Mouse (Mus musculus) olfactory bulb, adult 2 months (tissue): Measurements from ENCODE around the gene Gm10197. TPM values are rescaled to one million over a fixed set of nuclear protein-coding genes. Genes with fewer than 3 reads are reported as not detected.

Source experiments
- H3K27ac ChIP-seq: fragments of 200-500 bp; 2 replicates; pipeline ENCODE4 v1.5.1; 2012; ENCODE audit warnings: low read depth, low read length; ENCODE audit not compliant: insufficient read depth
- H3K4me1 ChIP-seq: fragments of 200-500 bp; 2 replicates; pipeline ENCODE4 v1.6.1; 2012; ENCODE audit warnings: low read length; ENCODE audit not compliant: control insufficient read depth, insufficient read depth
- H3K4me3 ChIP-seq: fragments of 200-500 bp; 2 replicates; pipeline ENCODE4 v1.5.1; 2012; ENCODE audit warnings: mild to moderate bottlenecking, low read depth, low read length, moderate library complexity; ENCODE audit not compliant: insufficient read depth
- CTCF ChIP-seq: fragments of 200-500 bp; IDR thresholded peaks from 2 replicates; pipeline ENCODE4 v1.5.1; 2012; ENCODE audit warnings: low read depth, mild to moderate bottlenecking, low read length, moderate library complexity; ENCODE audit not compliant: insufficient read depth
- POLR2A ChIP-seq: fragments of 200-500 bp; IDR thresholded peaks from 2 replicates; pipeline ENCODE4 v1.6.1; 2012; ENCODE audit warnings: mild to moderate bottlenecking, low read depth, low read length, moderate library complexity; ENCODE audit not compliant: insufficient read depth
- WGBS: fragments of 180-500 bp; shearing (Covaris S2); methylation state at CpG from one replicate; pipeline ENCODE4 v1.1.7; 2018; 5-methylcytosine and 5-hydroxymethylcytosine counted together
- polyA plus RNA-seq: library from polyadenylated mRNA; stranded (reverse); fragments of >200 nt; gene quantifications from 2 replicates; pipeline ENCODE4 v1.2.4, GENCODE M21; 2012; ENCODE audit warnings: low replicate concordance; ENCODE audit not compliant: missing spikeins, insufficient read depth, insufficient read length

Gene Gm10197
- polyA plus RNA-seq, 1 experiment = not detected

DNA sequence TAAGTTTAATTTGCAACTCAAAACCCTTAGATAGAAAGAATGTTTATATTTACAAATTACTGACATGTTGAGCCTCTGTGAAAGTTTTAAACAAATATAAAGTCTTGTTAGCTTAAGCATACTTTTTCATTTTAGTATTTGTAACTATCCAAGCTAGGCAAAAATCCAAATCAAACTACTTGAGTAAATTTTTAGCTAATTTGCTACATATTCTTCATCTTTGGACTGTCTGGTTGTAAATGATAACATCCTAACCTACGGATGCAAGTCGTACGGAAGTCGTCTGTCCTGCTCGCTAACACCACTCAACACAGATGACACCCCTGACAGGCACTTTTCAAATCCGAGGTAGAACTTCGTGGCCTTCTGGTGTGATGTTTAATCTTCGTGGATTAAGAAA, 6.1 kb upstream of the Gm10197 start:
- 86% methylated on average over 8 of the region's 8 CpGs for WGBS
- TF ChIP-seq POLR2A (no peak), CTCF (no peak)

DNA sequence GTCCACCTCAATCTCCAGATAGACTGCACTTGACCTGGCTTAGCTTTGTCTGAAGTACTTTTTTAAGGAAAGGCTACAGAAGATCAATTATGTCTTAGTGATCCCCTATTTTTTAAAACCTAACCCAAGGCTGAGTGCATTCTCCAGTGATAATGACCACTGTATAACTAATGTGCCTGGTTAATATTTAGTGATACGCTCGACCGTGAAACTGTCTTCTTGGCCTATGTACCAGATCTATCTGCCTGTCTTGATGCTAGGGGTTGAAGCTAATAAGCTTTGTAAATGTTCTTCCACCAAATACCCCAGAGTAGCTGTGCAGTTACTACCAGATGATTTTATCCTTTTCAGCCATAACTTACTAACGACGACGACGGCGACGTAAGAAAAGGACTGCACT, 4.2 kb upstream of the Gm10197 start:
- no peak overlapping the region for H3K4me3 ChIP-seq
- WGBS = 91% methylated on average over 9 of the region's 9 CpGs
- no peak for TF ChIP-seq CTCF
- no peak for TF ChIP-seq POLR2A

More for the DNA sequence above, 6.1 kb upstream of the Gm10197 start:
- Histone ChIP-seq H3K27ac (no peak overlapping the region), H3K4me3 (no peak overlapping the region), H3K4me1 (no peaks in the 10 kb centered on the region; the same call in 1 of the 2 replicates)

DNA sequence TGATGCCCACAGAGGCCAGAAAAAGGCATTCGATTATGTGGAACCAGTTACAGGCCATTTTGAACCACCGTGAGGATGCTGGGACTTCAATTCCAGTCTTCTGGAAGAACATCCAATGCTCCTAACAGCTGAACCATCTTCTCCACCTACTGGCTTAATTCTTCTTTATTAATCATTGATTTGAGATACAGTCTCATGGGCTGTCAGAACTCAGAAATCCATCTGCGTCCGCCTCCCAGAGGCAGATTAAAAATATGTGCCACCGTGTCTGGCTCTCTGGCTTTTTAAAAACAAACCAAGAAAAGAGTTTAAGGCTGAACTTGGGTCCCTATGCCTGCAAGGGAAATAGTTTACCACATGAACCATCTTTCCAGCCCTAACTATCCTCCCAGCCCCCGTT, 3.7 kb upstream of the Gm10197 start:
- H3K4me1 ChIP-seq = peaks cover under 1% of the 10 kb centered on the region; the same call in 1 of the 2 replicates
- WGBS = 88% methylated on average over 6 of the region's 6 CpGs
- TF ChIP-seq POLR2A = no peak
- TF ChIP-seq CTCF = no peak
- no peak overlapping the region for H3K27ac ChIP-seq
- H3K4me3 ChIP-seq = no peak overlapping the region

More for the DNA sequence above, 4.2 kb upstream of the Gm10197 start:
- no peaks in the 10 kb centered on the region; the same call in 1 of the 2 replicates for H3K4me1 ChIP-seq
- H3K27ac ChIP-seq = no peak overlapping the region

DNA sequence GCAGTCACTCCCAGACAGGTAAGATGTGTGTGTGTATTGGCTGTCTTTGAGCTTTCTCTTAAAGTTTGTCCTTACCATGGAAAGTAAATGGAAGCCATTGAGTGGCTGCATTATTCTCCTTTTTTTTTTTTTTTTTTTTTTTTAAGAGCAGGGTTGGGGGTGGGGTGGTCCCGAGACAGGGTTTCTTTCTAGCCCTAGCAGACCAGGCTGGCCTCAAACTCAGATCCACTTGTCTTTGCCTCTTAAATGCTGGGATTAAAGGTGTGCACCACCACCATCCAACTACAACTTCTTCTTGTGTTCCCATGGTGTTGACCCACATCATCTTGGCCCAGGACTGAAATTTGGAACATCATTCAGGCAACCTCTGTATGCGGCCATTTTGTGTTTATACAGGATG, 2.0 kb upstream of the Gm10197 start:
- no peak for TF ChIP-seq CTCF
- WGBS = 86% methylated on average over 2 of the region's 2 CpGs
- Histone ChIP-seq H3K4me1 (peaks cover 8% of the 10 kb centered on the region), H3K27ac (no peak overlapping the region), H3K4me3 (no peak overlapping the region)

DNA sequence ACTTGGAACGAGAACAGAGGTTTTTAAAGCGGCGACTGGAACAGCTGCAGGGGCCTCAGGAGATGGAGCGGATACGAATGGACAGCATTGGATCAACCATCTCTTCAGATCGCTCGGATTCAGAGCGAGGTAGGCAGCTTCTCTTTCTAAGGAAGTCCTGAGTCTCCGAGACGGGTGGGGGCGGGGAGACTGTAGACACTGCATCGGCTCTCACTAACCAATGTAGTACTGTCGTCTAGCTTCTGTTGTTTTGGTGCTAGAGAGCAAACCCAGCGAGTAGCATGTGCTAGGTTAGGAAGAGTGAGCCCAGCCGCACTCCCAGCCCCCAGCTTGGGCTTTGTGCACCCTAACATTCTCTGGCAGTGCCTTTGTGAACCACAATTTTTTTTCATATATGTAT, 1.3 kb downstream of the Gm10197 start:
- TF ChIP-seq POLR2A (no peak), CTCF (no peak)
- Histone ChIP-seq H3K4me1 (peaks cover 20% of the 10 kb centered on the region), H3K27ac (no peak overlapping the region), H3K4me3 (no peak overlapping the region)
- 73% methylated on average over 15 of the region's 15 CpGs for WGBS

DNA sequence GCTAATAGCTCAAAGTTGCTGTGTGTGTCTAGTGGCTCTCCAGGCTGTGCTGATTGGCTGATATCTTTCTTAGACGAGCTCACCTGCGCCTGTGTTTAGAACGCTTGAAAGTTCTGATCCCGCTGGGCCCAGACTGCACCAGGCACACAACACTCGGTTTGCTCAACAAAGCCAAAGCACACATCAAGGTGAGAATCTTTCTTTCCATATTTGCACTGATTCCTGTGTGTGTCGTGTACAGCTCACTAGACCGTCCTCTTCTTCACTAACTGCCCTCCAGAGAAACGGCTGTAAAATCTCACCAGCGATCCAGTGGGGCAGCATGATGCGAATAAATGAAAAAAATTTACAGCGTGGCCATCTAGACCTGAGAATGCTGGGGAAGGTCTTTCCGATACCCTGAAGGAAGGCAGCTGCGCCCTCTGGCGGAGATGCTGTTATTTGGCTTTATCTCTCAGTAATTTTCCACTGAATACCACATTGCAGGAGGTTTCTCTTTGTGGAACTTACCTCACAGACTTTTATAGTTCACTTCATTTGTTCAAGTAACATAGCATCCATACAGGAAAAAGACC, 2.0 kb downstream of the Gm10197 start:
- peaks cover 24% of the 10 kb centered on the region for H3K4me1 ChIP-seq
- 0 out of 2 replicates have a peak, but pooled peaks have one; percentile 29 for TF ChIP-seq CTCF
- TF ChIP-seq POLR2A = no peak
- no peak overlapping the region for H3K4me3 ChIP-seq
- no peak overlapping the region for H3K27ac ChIP-seq
- WGBS = 28% methylated on average over 14 of the region's 14 CpGs

DNA sequence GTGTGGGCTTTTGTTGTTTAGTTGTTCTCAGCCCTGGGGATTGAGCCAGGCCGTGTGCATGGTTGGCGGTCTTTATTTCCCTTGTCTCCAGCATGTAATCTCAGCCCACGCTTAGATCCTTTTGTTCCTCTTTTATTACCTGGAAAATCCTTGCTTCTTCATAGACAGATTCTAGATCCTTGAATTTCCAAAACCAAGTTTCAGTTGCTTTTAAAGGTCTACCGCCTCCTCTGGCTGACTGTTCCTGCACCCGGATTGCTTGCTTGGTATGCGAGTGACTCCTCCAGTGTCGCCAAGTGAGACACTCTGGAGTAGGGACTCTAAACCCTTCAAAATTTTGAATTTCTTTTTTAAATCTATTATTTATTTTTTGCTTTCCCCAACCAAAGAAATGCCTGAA, 4.7 kb downstream of the Gm10197 start:
- 40% methylated on average over 7 of the region's 7 CpGs for WGBS
- no peak overlapping the region for H3K4me3 ChIP-seq
- peaks cover 24% of the 10 kb centered on the region for H3K4me1 ChIP-seq
- H3K27ac ChIP-seq = 0 out of 2 replicates have a peak overlapping the region, but pooled peaks have one; percentile 15
- TF ChIP-seq CTCF = no peak

DNA sequence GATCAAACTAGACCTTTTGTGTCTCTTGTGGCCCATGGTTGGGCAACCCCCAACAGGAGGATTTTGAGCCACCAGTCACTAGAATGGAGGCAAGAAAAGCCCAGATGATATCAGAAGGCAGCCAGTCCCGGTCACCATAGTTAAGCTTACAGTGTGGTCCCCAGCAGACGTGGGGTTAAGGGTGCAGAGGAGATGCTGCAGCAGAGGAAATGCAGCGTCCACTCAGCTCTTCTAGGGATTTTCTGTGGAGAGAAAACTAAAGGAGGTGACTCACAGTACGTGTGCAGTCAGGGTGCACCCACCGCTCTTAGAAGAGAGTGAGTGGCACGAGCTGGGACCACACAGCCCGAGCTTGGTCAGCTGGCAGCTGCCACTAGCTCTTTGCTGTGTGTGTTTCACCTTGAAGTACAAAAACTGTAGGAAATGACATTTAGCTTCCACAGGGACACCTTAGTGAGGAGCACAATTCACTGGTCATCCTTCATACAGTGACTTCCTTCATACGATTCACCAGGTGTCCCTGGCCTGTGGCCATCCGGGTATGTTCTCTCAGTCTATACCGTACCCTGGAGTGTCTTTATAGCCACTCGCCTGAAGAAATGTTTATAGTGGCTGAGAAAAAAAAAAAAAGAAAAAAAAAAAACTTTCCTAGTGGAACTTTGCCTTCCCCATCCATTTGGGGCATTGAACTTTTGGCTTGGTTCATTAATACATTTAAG, 5.3 kb downstream of the Gm10197 start:
- TF ChIP-seq POLR2A = no peak
- no peak for TF ChIP-seq CTCF
- H3K4me1 ChIP-seq = peaks cover 27% of the 10 kb centered on the region
- WGBS = 60% methylated on average over 11 of the region's 11 CpGs
- H3K4me3 ChIP-seq = no peak overlapping the region
- peak overlapping the region; percentile 74 for H3K27ac ChIP-seq

DNA sequence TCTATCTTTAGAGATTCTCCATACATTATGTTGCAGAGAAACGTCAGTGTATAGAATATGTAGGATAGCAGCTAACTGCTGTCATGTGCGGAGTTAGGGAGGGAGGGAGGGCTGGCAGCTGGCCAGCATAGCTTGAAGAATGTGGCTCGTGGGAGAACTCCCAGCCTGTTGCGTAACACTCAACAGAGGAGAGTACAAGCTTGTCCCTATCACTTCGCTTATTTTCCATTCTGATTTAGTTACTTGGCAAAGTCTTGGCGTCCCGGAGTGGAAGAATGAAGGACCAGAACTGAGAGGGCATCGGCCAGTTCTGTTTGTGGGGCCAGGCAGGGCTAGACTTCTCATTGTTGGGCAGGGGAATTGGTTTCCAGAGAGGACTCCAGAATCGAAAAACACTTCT, 6.6 kb downstream of the Gm10197 start:
- peaks cover 27% of the 10 kb centered on the region for H3K4me1 ChIP-seq
- no peak overlapping the region for H3K4me3 ChIP-seq
- 6% methylated on average over 9 of the region's 9 CpGs for WGBS
- TF ChIP-seq CTCF = no peak
- no peak for TF ChIP-seq POLR2A
- H3K27ac ChIP-seq = peak overlapping the region; percentile 60; the same call in 1 of the 2 replicates

DNA sequence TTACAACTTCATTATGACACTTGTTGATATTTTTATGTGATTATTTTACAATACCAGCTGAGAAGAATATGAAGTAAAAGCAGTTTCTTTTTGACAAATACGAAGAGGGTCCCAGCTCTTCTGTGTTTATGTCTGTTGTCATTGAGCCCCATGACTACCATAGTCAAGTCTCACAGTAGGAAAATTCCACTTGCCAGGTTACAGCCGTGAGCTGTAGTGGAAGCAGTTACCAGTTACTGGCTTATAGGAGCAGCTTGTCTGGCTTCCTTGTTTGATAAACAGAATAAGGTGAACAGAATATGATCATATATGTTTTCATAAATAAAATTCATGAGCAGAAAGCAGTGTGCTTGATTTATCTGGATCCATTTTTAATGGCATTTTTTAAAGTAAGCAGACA, 7.0 kb downstream of the Gm10197 start:
- TF ChIP-seq CTCF (no peak), POLR2A (no peak)
- Histone ChIP-seq H3K4me1 (peaks cover 29% of the 10 kb centered on the region), H3K4me3 (no peak overlapping the region), H3K27ac (no peak overlapping the region)
- 48% methylated on average over 2 of the region's 2 CpGs for WGBS
